Mouse (Mus musculus): ENCODE measurements around the gene Ggta1. TPM values are rescaled to one million over a fixed set of nuclear protein-coding genes. Genes with fewer than 3 reads are reported as not detected.
A peak's percentile ranks its signal among the peaks of the same experiment; 100 is the strongest.

Gene Ggta1
- 14.8 and 37.1 TPM in 2 replicates for total RNA-seq (2014; rRNA removed; ENCODE audit: low replicate concordance)
- 16.0 and 16.4 TPM in 2 replicates for polyA plus RNA-seq (2015; fragmentation: Nextera tagmentation; extraction: Ambion mirVana)

GRCm38 (mm10) chr2:35462791-35463281, at the start of gene Ggta1:
Ggta1 (minus strand) TSS chr2:35463231.
- DNase-seq (ENCODE audit: low spot score), result no peak

GRCm38 (mm10) chr2:35512226-35512625, 49.2 kb upstream of the Ggta1 start:
- Histone ChIP-seq H3K9ac (replicated peaks; ENCODE audit: low read depth, low read length) (no peak overlapping the region), H3K4me3 (ENCODE audit: low read depth, low read length) (no peak overlapping the region), H3K36me3 (replicated peaks; ENCODE audit: control insufficient read depth, insufficient read depth, low read length) (no peaks in the 10 kb centered on the region), H3K27ac (ENCODE audit: low read depth) (no peak overlapping the region), H3K27me3 (ENCODE audit: control insufficient read depth, insufficient read depth, low read length) (no peaks in the 10 kb centered on the region), H3K4me1 (ENCODE audit: control insufficient read depth, insufficient read depth) (peaks cover 29% of the 10 kb centered on the region), H3K9me3 (replicated peaks; ENCODE audit: control insufficient read depth, low read length) (no peaks in the 10 kb centered on the region), H3K4me2 (ENCODE audit: low read depth, low read length) (no peak overlapping the region)
- DNase-seq (ENCODE audit: low spot score) (peak; percentile 6), ATAC-seq (ENCODE audit: insufficient read depth, low read depth) (no peak)
- peak; percentile 35; the same call in 1 of the 2 replicates for TF ChIP-seq CTCF (IDR thresholded peaks at IDR 0.05; ENCODE audit: low read depth)
- no peak for TF ChIP-seq EP300 (IDR thresholded peaks at IDR 0.05; ENCODE audit: low read depth)
- 97% methylated on average over 4 of the region's 4 CpGs for whole genome bisulfite sequencing

More at GRCm38 (mm10) chr2:35462791-35463281, at the start of gene Ggta1:
- Histone ChIP-seq H3K9ac (replicated peaks; ENCODE audit: low read depth, low read length) (peak within 1 kb of the TSS; percentile 64), H3K4me2 (ENCODE audit: low read depth, low read length) (peak within 1 kb of the TSS; percentile 88), H3K27ac (ENCODE audit: low read depth) (peak within 1 kb of the TSS; percentile 86), H3K36me3 (replicated peaks; ENCODE audit: control insufficient read depth, insufficient read depth, low read length) (no peaks in the 10 kb centered on the region), H3K4me3 (ENCODE audit: low read depth, low read length) (peak within 1 kb of the TSS; percentile 59), H3K9me3 (replicated peaks; ENCODE audit: control insufficient read depth, low read length) (no peaks in the 10 kb centered on the region), H3K4me1 (ENCODE audit: control insufficient read depth, insufficient read depth) (peaks cover 23% of the 10 kb centered on the region; the same call in 1 of the 2 replicates), H3K27me3 (ENCODE audit: control insufficient read depth, insufficient read depth, low read length) (no peaks in the 10 kb centered on the region)
- 24% methylated on average over 7 of the region's 7 CpGs for WGBS
- no peak for ATAC-seq (ENCODE audit: insufficient read depth, low read depth)
- TF ChIP-seq CTCF (IDR thresholded peaks at IDR 0.05; ENCODE audit: low read depth) (no peak), EP300 (IDR thresholded peaks at IDR 0.05; ENCODE audit: low read depth) (no peak)

- no peak overlapping the region for H3K4me2 ChIP-seq (ENCODE audit: low read depth, low read length)
- H3K9me3 ChIP-seq (replicated peaks; ENCODE audit: control insufficient read depth, low read length), result no peaks in the 10 kb centered on the region
- H3K9ac ChIP-seq (replicated peaks; ENCODE audit: low read depth, low read length), result no peak overlapping the region
- H3K4me3 ChIP-seq (ENCODE audit: low read depth, low read length), result no peak overlapping the region
- 24% methylated on average over 1 of the region's 1 CpGs for WGBS
- H3K27me3 ChIP-seq (ENCODE audit: control insufficient read depth, insufficient read depth, low read length), result no peaks in the 10 kb centered on the region
- ATAC-seq (ENCODE audit: insufficient read depth, low read depth) (no peak), DNase-seq (ENCODE audit: low spot score) (no peak)
- peaks cover 38% of the 10 kb centered on the region for H3K4me1 ChIP-seq (ENCODE audit: control insufficient read depth, insufficient read depth)
- no peak overlapping the region for H3K27ac ChIP-seq (ENCODE audit: low read depth)
- no peaks in the 10 kb centered on the region for H3K36me3 ChIP-seq (replicated peaks; ENCODE audit: control insufficient read depth, insufficient read depth, low read length)
- TF ChIP-seq CTCF (IDR thresholded peaks at IDR 0.05; ENCODE audit: low read depth), result no peak
- TF ChIP-seq EP300 (IDR thresholded peaks at IDR 0.05; ENCODE audit: low read depth), result no peak
Observed at GRCm38 (mm10) chr2:35510920-35511319, 47.9 kb upstream of the Ggta1 start.

- no peak for TF ChIP-seq EP300 (IDR thresholded peaks at IDR 0.05; ENCODE audit: low read depth)
- TF ChIP-seq CTCF (IDR thresholded peaks at IDR 0.05; ENCODE audit: low read depth), result no peak
- Histone ChIP-seq H3K4me3 (ENCODE audit: low read depth, low read length) (no peak overlapping the region), H3K9me3 (replicated peaks; ENCODE audit: control insufficient read depth, low read length) (no peaks in the 10 kb centered on the region), H3K36me3 (replicated peaks; ENCODE audit: control insufficient read depth, insufficient read depth, low read length) (no peaks in the 10 kb centered on the region), H3K4me2 (ENCODE audit: low read depth, low read length) (no peak overlapping the region), H3K9ac (replicated peaks; ENCODE audit: low read depth, low read length) (no peak overlapping the region), H3K27ac (ENCODE audit: low read depth) (no peak overlapping the region), H3K27me3 (ENCODE audit: control insufficient read depth, insufficient read depth, low read length) (no peaks in the 10 kb centered on the region), H3K4me1 (ENCODE audit: control insufficient read depth, insufficient read depth) (peaks cover 46% of the 10 kb centered on the region)
- ATAC-seq (ENCODE audit: insufficient read depth, low read depth) (no peak), DNase-seq (ENCODE audit: low spot score) (peak; percentile 3)
- 55% methylated on average over 4 of the region's 4 CpGs for WGBS
Observed at GRCm38 (mm10) chr2:35509888-35510287, 46.9 kb upstream of the Ggta1 start.

- 22% methylated on average over 6 of the region's 6 CpGs for WGBS
- Histone ChIP-seq H3K36me3 (replicated peaks; ENCODE audit: control insufficient read depth, insufficient read depth, low read length) (no peaks in the 10 kb centered on the region), H3K27ac (ENCODE audit: low read depth) (peak overlapping the region; percentile 60), H3K4me1 (ENCODE audit: control insufficient read depth, insufficient read depth) (peaks cover 48% of the 10 kb centered on the region), H3K9me3 (replicated peaks; ENCODE audit: control insufficient read depth, low read length) (no peaks in the 10 kb centered on the region), H3K4me3 (ENCODE audit: low read depth, low read length) (no peak overlapping the region), H3K4me2 (ENCODE audit: low read depth, low read length) (no peak overlapping the region), H3K9ac (replicated peaks; ENCODE audit: low read depth, low read length) (no peak overlapping the region), H3K27me3 (ENCODE audit: control insufficient read depth, insufficient read depth, low read length) (no peaks in the 10 kb centered on the region)
- peak; percentile 13 for DNase-seq (ENCODE audit: low spot score)
- TF ChIP-seq EP300 (IDR thresholded peaks at IDR 0.05; ENCODE audit: low read depth), result no peak
- no peak for TF ChIP-seq CTCF (IDR thresholded peaks at IDR 0.05; ENCODE audit: low read depth)
- no peak for ATAC-seq (ENCODE audit: insufficient read depth, low read depth)
Observed at GRCm38 (mm10) chr2:35509343-35509667, 46.3 kb upstream of the Ggta1 start.

Data from heart, postnatal 0 days (tissue).